Mouse (Mus musculus) ES-Bruce4 (cell line): ENCODE results near the gene Nr6a1. TPM values are rescaled to one million over a fixed set of nuclear protein-coding genes. Genes with fewer than 3 reads are reported as not detected.

Experiments
- H3K27ac ChIP-seq: 2 replicates; pipeline ENCODE4 v1.5.1; 2012; ENCODE audit warnings: low read length, inconsistent platforms; ENCODE audit not compliant: insufficient read depth
- H3K27me3 ChIP-seq: 2 replicates; pipeline ENCODE4 v1.6.1; 2012; ENCODE audit warnings: mild to moderate bottlenecking, low read length, inconsistent platforms; ENCODE audit not compliant: control insufficient read depth, poor library complexity, insufficient read depth, severe bottlenecking
- H3K36me3 ChIP-seq: 2 replicates; pipeline ENCODE4 v1.6.1; 2012; ENCODE audit warnings: inconsistent platforms, mild to moderate bottlenecking, low read length, moderate library complexity; ENCODE audit not compliant: control insufficient read depth, poor library complexity, insufficient read depth, severe bottlenecking
- H3K4me1 ChIP-seq: one replicate; pipeline ENCODE4 v1.8.1; 2011; ENCODE audit warnings: low read length; ENCODE audit not compliant: control insufficient read depth, insufficient read depth
- H3K4me3 ChIP-seq: 2 replicates; pipeline ENCODE4 v1.5.1; 2011; ENCODE audit warnings: low read depth, mild to moderate bottlenecking, low read length
- H3K9ac ChIP-seq: 2 replicates; pipeline ENCODE4 v1.6.1; 2012; ENCODE audit warnings: low read depth, mild to moderate bottlenecking, inconsistent platforms; ENCODE audit not compliant: poor library complexity, severe bottlenecking
- H3K9me3 ChIP-seq: replicated peaks from 2 replicates; pipeline ENCODE4 v1.6.1; 2012; ENCODE audit warnings: mild to moderate bottlenecking, low read length, inconsistent platforms; ENCODE audit not compliant: control insufficient read depth, poor library complexity, insufficient read depth, severe bottlenecking
- CTCF ChIP-seq: IDR thresholded peaks from one replicate; pipeline ENCODE4 v1.8.1; 2011; ENCODE audit warnings: low read depth, low read length
- EP300 ChIP-seq: IDR thresholded peaks from 2 replicates; pipeline ENCODE4 v1.6.1; 2011; ENCODE audit warnings: low read depth, low read length; ENCODE audit not compliant: insufficient read depth
- POLR2A ChIP-seq: IDR thresholded peaks from one replicate; pipeline ENCODE4 v1.8.1; 2011; ENCODE audit warnings: low read length; ENCODE audit not compliant: insufficient read depth
- polyA plus RNA-seq: library from polyadenylated mRNA; stranded (reverse); fragments of >200 nt; gene quantifications from 2 replicates; pipeline ENCODE4 v1.2.4, GENCODE M21; 2011; ENCODE audit warnings: low read depth; ENCODE audit not compliant: missing spikeins, insufficient read depth, insufficient read length

The Nr6a1 gene
- polyA plus RNA-seq, 1 experiment, result 110 TPM

DNA sequence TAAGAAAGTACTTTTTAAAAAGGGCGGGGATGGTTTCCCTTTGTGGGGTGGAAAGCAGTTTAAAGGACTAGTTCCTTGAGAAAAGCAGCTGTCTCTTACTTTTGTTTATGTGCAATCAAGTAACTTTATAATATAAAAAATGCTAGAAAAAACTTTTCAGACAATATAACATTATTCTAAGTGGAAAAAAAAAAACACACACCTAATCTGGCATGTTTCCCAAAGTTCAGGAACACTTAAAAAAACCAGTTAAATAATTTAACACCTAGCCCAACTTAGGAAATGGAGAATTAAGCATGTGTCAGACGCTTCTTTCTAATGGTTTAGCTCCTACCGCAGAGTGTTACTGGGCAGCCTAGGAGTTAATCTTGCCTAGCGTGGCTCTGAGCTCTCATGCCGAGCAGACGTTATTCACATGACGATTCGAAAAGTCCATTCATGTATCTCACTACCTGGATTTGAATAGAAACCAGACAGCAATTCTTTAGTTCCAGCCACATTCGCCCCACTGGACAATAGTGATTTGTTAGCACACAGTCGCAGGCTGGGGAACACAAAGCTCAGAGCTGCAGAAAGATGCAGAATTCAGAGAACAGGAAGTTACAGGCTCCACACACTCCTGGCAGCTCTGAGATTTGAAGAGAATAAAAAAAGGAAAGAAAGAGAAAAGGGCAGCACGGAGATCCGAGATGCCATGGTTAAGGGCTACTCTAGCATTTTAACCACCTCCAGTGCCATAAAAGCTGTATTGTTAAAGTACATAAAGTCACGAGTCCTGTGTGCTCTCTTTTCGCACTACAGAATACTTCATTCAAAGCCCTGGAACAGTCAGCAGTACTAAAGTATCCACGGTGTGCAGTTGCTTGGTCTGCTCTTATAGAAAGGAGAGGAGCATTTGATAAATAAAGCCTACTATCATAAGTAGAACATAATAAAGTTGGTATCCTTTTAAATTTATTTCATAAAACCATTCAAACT is 102.4 kb downstream of the Nr6a1 start:
- no peak overlapping the region for H3K27ac ChIP-seq
- TF ChIP-seq CTCF (no peak), POLR2A (no peak), EP300 (no peak)
- H3K9me3 ChIP-seq, result no peaks in the 10 kb centered on the region
- no peak overlapping the region for H3K4me3 ChIP-seq
- H3K9ac ChIP-seq, result no peak overlapping the region
- H3K36me3 ChIP-seq, result no peaks in the 10 kb centered on the region
- H3K4me1 ChIP-seq, result no peaks in the 10 kb centered on the region
- no peaks in the 10 kb centered on the region for H3K27me3 ChIP-seq

DNA sequence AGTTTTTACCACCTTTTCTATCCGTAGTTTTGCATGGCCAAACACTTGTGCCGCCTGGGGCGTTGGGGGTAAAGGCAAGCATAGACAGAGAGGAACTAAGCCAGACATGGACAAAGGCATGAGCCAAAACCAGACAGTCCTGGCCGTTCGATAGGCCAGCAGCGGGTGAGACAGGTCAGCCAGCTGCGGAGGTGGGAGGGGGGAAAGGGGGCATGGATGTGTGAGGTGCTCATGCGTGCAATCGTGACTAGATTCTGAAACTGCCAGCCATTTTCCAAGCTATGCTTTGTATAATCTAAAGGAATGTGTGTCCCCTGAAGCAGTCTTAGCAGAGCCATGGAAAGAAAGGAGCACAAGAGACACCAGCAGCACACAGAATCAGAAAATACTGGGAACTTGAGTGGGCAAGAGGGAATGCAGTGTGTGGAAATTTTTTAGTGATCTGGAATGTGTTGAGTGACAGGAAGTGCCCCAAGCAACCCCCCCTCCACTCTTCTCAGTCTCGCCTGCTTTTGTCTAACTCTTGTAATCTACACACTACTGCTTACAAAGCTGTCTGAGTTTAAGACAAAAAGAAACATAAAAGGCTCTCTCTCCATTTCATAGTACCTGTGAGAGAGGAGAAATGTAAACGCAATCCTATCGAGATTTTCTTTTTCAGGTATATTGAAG is 103.4 kb downstream of the Nr6a1 start:
- no peaks in the 10 kb centered on the region for H3K36me3 ChIP-seq
- no peaks in the 10 kb centered on the region for H3K9me3 ChIP-seq
- no peaks in the 10 kb centered on the region for H3K27me3 ChIP-seq
- no peak overlapping the region for H3K9ac ChIP-seq
- H3K27ac ChIP-seq, result no peak overlapping the region
- H3K4me1 ChIP-seq, result no peaks in the 10 kb centered on the region
- no peak overlapping the region for H3K4me3 ChIP-seq
- no peak for TF ChIP-seq CTCF
- no peak for TF ChIP-seq POLR2A
- TF ChIP-seq EP300, result no peak

DNA sequence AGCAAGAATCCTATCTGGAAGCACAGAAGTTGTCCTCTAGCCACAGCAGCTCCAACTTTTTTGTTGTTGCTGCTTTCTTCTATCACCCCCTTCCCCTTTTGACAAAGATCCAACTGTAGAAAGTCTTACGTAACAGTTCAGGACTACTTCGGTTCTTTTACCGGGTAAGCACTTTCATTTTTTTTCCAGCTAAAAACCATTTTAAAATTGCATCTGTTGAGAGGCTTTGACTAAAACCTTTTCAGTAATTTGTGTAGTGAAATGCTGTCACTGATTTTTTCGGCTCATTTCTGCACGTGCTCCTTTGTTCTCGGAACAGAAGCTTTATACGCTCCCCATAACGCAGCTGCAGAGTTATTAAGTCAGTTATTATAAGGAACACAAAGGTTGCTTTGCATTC is 104.1 kb downstream of the Nr6a1 start:
- no peak for TF ChIP-seq POLR2A
- TF ChIP-seq CTCF, result no peak
- TF ChIP-seq EP300, result no peak
- no peaks in the 10 kb centered on the region for H3K4me1 ChIP-seq
- H3K27ac ChIP-seq, result no peak overlapping the region
- H3K9ac ChIP-seq, result no peak overlapping the region
- H3K9me3 ChIP-seq, result no peaks in the 10 kb centered on the region
- no peaks in the 10 kb centered on the region for H3K36me3 ChIP-seq
- H3K27me3 ChIP-seq, result no peaks in the 10 kb centered on the region
- H3K4me3 ChIP-seq, result no peak overlapping the region

DNA sequence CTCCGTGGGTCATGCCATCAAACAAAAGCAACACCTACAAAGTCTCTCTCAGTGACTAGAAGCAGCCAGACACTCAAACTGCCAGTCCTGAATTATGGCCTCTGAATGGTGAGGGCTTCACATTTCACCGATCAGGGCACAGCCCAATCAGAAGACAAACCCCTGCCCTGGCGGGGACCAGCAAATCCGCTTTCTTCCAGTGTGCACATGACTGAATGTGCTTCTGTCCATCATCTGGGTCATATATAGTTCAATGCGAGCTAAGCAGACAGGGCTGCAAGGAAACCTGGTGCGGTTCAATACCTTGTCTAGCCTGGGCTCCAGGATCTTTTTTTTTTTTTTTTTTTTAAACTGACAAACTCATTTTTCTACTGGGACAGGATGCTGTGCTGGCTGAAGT is 104.5 kb downstream of the Nr6a1 start:
- no peak overlapping the region for H3K9ac ChIP-seq
- no peaks in the 10 kb centered on the region for H3K9me3 ChIP-seq
- no peaks in the 10 kb centered on the region for H3K36me3 ChIP-seq
- H3K4me3 ChIP-seq, result no peak overlapping the region
- H3K4me1 ChIP-seq, result no peaks in the 10 kb centered on the region
- no peak overlapping the region for H3K27ac ChIP-seq
- no peak for TF ChIP-seq CTCF
- no peak for TF ChIP-seq POLR2A
- TF ChIP-seq EP300, result no peak
- H3K27me3 ChIP-seq, result no peaks in the 10 kb centered on the region

DNA sequence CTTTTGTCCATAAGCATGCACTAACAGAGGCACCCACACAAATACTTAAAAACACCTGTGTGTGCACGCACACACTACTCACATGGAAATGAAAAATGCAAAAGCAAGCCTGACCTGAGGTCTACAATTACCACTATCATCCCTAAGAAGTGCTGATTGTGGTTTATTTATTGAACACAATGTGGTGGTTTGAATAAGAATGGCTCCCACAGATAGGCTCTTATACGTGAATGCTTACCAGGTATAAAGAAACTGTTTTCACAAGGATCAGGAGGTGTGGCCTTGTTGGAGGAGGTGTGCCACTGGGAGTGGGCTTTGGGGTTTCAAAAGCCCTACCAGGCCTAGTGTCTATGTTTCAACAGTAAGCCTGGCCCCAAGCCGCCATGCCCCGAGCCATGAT is 110.0 kb downstream of the Nr6a1 start:
- Histone ChIP-seq H3K27ac (no peak overlapping the region), H3K9ac (no peak overlapping the region), H3K27me3 (no peaks in the 10 kb centered on the region), H3K9me3 (no peaks in the 10 kb centered on the region), H3K36me3 (no peaks in the 10 kb centered on the region), H3K4me3 (no peak overlapping the region), H3K4me1 (peaks cover 2% of the 10 kb centered on the region)
- TF ChIP-seq CTCF (no peak), POLR2A (no peak), EP300 (no peak)

DNA sequence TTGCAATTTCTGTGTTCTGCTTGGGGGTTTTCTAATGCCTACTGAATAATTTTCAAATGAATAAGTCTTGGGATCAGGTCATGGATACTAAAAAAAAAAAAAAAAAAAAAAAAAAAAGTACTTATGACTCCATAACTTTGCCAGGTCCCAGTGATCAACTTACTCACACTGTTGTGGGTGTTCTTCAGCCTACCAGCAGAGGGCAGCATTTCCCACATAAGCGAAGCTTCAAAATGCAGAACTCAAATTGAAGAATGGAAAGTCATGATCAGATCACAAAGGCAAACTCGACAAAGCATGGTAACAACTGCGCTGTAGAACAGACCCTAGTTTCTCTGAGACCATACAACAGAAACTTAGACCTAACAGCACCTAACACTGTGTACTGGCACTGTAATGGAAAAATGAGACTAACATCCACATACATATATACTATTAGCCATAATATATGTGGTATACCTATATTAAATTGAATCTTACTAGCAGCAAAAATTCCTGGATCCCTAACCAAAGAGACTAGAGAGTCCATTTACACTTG is 130.3 kb downstream of the Nr6a1 start:
- TF ChIP-seq CTCF (no peak), POLR2A (no peak), EP300 (no peak)
- Histone ChIP-seq H3K9me3 (no peaks in the 10 kb centered on the region), H3K36me3 (no peaks in the 10 kb centered on the region), H3K27ac (no peak overlapping the region), H3K4me3 (no peak overlapping the region), H3K27me3 (no peaks in the 10 kb centered on the region), H3K9ac (no peak overlapping the region), H3K4me1 (no peaks in the 10 kb centered on the region)
